In genomic region chr11:43626300-43626926, GRCm38 (mm10) we compare ENCODE assay signal across 8 mouse cellular contexts. TPM values are rescaled to one million over a fixed set of nuclear protein-coding genes. Genes with fewer than 3 reads are reported as not detected.
DNase-seq lines count a peak whose midpoint lies in the region; ATAC-seq and TF ChIP-seq lines count a peak whose summit lies in the region.

No protein-coding gene starts in this region.

- H3K4me3 ChIP-seq in embryonic facial prominence, embryonic 12.5 days = peak overlapping the region; percentile 9; the same call in 1 of the 2 replicates
- H3K4me3 ChIP-seq in lung, embryonic 14.5 days (ENCODE audit: low read depth, low read length) = peak overlapping the region; percentile 10; the same call in 1 of the 2 replicates

- ATAC-seq in embryonic facial prominence, embryonic 12.5 days (ENCODE audit: insufficient number of reproducible peaks, insufficient read depth, low FRiP score, low TSS enrichment) = no peak
- peak; percentile 65; the same call in 1 of the 2 replicates for ATAC-seq in lung, embryonic 14.5 days (ENCODE audit: insufficient read depth)

- DNase-seq in thymus, postnatal 4 days = peak; percentile 15
- DNase-seq in thymus, postnatal 25 days = no peak
- peak; percentile 55 to 72 for DNase-seq in heart, postnatal 10 days
- peak; percentile 89 for DNase-seq in kidney, postnatal 25 days
- peak; percentile 72 for DNase-seq in lung, embryonic 14.5 days
- DNase-seq in right cerebral cortex, adult 18-20 months = peak; percentile 63
- no peak for DNase-seq in thymus, adult 18-20 months

- H3K36me3 ChIP-seq in embryonic facial prominence, embryonic 12.5 days = no peaks in the 10 kb centered on the region
- no peaks in the 10 kb centered on the region for H3K36me3 ChIP-seq in lung, embryonic 14.5 days (ENCODE audit: insufficient read depth)

- TF ChIP-seq CTCF in lung, embryonic 14.5 days (IDR thresholded peaks at IDR 0.05; ENCODE audit: low read depth) = no peak

- H3K4me1 ChIP-seq in embryonic facial prominence, embryonic 12.5 days = peaks cover 15% of the 10 kb centered on the region
- H3K4me1 ChIP-seq in lung, embryonic 14.5 days (ENCODE audit: insufficient read depth) = peaks cover 12% of the 10 kb centered on the region

- intact Hi-C loops in heart, postnatal 10 days (cut with DNase I) = loop anchor here (5.0 kb wide), 1 partner anchor 56 kb away; the partner anchor contains the start of gene Pwwp2a

- H3K9me3 ChIP-seq in embryonic facial prominence, embryonic 12.5 days = no peaks in the 10 kb centered on the region
- H3K9me3 ChIP-seq in lung, embryonic 14.5 days (ENCODE audit: low read depth, low read length) = no peaks in the 10 kb centered on the region

- H3K4me2 ChIP-seq in embryonic facial prominence, embryonic 12.5 days (replicated peaks) = peak overlapping the region; percentile 44
- peak overlapping the region; percentile 54 for H3K4me2 ChIP-seq in lung, embryonic 14.5 days

- 0 out of 2 replicates have a peak overlapping the region, but pooled peaks have one; percentile 27 for H3K9ac ChIP-seq in embryonic facial prominence, embryonic 12.5 days
- H3K9ac ChIP-seq in lung, embryonic 14.5 days = peak overlapping the region; percentile 16

- 4% methylated on average over 12 of the region's 12 CpGs for WGBS in embryonic facial prominence, embryonic 12.5 days
- 9% methylated on average over 12 of the region's 12 CpGs for WGBS in lung, embryonic 14.5 days

- H3K27me3 ChIP-seq in embryonic facial prominence, embryonic 12.5 days = no peaks in the 10 kb centered on the region
- no peaks in the 10 kb centered on the region for H3K27me3 ChIP-seq in lung, embryonic 14.5 days (ENCODE audit: insufficient read depth, low read length)

- H3K27ac ChIP-seq in embryonic facial prominence, embryonic 12.5 days = peak overlapping the region; percentile 19; the same call in 1 of the 2 replicates
- H3K27ac ChIP-seq in lung, embryonic 14.5 days (ENCODE audit: low read depth) = peak overlapping the region; percentile 69

RNA-seq across cellular contexts. Expression of gene Fabp6, which starts 25.1 kb away (rescaled TPM):
- polyA plus RNA-seq in embryonic facial prominence, embryonic 12.5 days (2016; fragmentation: Nextera tagmentation; extraction: Ambion mirVana) = not detected in 2 replicates
- total RNA-seq in heart, postnatal 10 days (2021) = not detected
- not detected in 2 replicates for polyA plus RNA-seq in lung, embryonic 14.5 days (2014; fragmentation: Nextera tagmentation; extraction: Ambion mirVana)

RNA-seq across cellular contexts. Expression of gene 4933415A04Rik, which starts 39.6 kb away (rescaled TPM):
- polyA plus RNA-seq in embryonic facial prominence, embryonic 12.5 days (2016; fragmentation: Nextera tagmentation; extraction: Ambion mirVana) = 5.6 and 5.9 TPM in 2 replicates
- 1 to 10 TPM; 2.7 to 3.4 TPM for total RNA-seq in heart, postnatal 10 days (2021)
- polyA plus RNA-seq in lung, embryonic 14.5 days (2014; fragmentation: Nextera tagmentation; extraction: Ambion mirVana) = 6.9 and 7.6 TPM in 2 replicates

RNA-seq across cellular contexts. Expression of gene Pwwp2a, which starts 55.4 kb away (rescaled TPM):
- polyA plus RNA-seq in embryonic facial prominence, embryonic 12.5 days (2016; fragmentation: Nextera tagmentation; extraction: Ambion mirVana) = 43.0 and 45.7 TPM in 2 replicates
- 10 to 100 TPM; 30.4 to 34.2 TPM for total RNA-seq in heart, postnatal 10 days (2021)
- polyA plus RNA-seq in lung, embryonic 14.5 days (2014; fragmentation: Nextera tagmentation; extraction: Ambion mirVana) = 40.3 and 47.1 TPM in 2 replicates

Comparison
In these comparisons a context has a peak if more than half of its experiments do, and no peak if none do; other contexts are left out.
1. DNase-seq: peak in thymus, postnatal 4 days (single experiment), heart, postnatal 10 days (2 of 2), kidney, postnatal 25 days (2 of 2), lung, embryonic 14.5 days (single experiment) and right cerebral cortex, adult 18-20 months (single experiment); none in thymus, postnatal 25 days (single experiment) and thymus, adult 18-20 months (0 of 2).